Mouse (Mus musculus) C2C12 (cell line): ENCODE measurements around the gene Gm29427.

Experiments
- CEBPB ChIP-seq: IDR thresholded peaks from one replicate; pipeline ENCODE4 v1.6.1; 2011; ENCODE audit warnings: low read depth, mild to moderate bottlenecking, control low read depth, moderate library complexity
- CTCF ChIP-seq: IDR thresholded peaks from one replicate; pipeline ENCODE4 v1.5.1; 2011; ENCODE audit not compliant: control insufficient read depth, insufficient read depth, insufficient read length
- FOSL1 ChIP-seq: IDR thresholded peaks from one replicate; pipeline ENCODE4 v1.8.0; 2011; ENCODE audit warnings: mild to moderate bottlenecking, low read length; ENCODE audit not compliant: poor library complexity, insufficient read depth, severe bottlenecking
- MAX ChIP-seq: IDR thresholded peaks from one replicate; pipeline ENCODE4 v1.6.1; 2011; ENCODE audit warnings: mild to moderate bottlenecking, control low read depth
- MYOG ChIP-seq: IDR thresholded peaks from one replicate; pipeline ENCODE4 v1.6.1; 2011; ENCODE audit not compliant: control insufficient read depth, insufficient read length; ENCODE audit errors: extremely low read depth
- USF1 ChIP-seq: IDR thresholded peaks from one replicate; pipeline ENCODE4 v1.6.1; 2011; ENCODE audit warnings: low read depth, mild to moderate bottlenecking, control low read depth, moderate library complexity

- no peak for TF ChIP-seq USF1
- TF ChIP-seq CTCF, result no peak
- TF ChIP-seq CEBPB, result no peak
- TF ChIP-seq FOSL1, result no peak
- TF ChIP-seq MYOG, result no peak
- no peak for TF ChIP-seq MAX
These were observed 46.0 kb upstream of the Gm29427 start for GRCm38 (mm10) chr1:130761597-130761996.
